Mouse (Mus musculus): ENCODE data around the gene Gpsm1. TPM values are rescaled to one million over a fixed set of nuclear protein-coding genes. Genes with fewer than 3 reads are reported as not detected.
A peak's percentile ranks its signal among the peaks of the same experiment; 100 is the strongest.

Gene Gpsm1
- polyA plus RNA-seq, 1 experiment from 2014 or later = 52.1 TPM

GRCm38 (mm10) chr2:26312812-26313211 is 2.5 kb upstream of the Gpsm1 start:
- Histone ChIP-seq H3K9me3 (replicated peaks) (no peaks in the 10 kb centered on the region), H3K27me3 (no peaks in the 10 kb centered on the region), H3K36me3 (no peaks in the 10 kb centered on the region), H3K4me2 (replicated peaks) (no peak overlapping the region), H3K9ac (no peak overlapping the region), H3K4me3 (replicated peaks) (no peak overlapping the region), H3K4me1 (peaks cover 58% of the 10 kb centered on the region), H3K27ac (replicated peaks) (no peak overlapping the region)
- ATAC-seq (ENCODE audit: insufficient number of reproducible peaks, low FRiP score, low TSS enrichment, low read depth) = no peak
- WGBS = 64% methylated on average over 2 of the region's 2 CpGs

- Histone ChIP-seq H3K4me2 (replicated peaks) (no peak overlapping the region), H3K9ac (no peak overlapping the region), H3K36me3 (no peaks in the 10 kb centered on the region), H3K9me3 (replicated peaks) (no peaks in the 10 kb centered on the region), H3K4me1 (peaks cover 64% of the 10 kb centered on the region), H3K4me3 (replicated peaks) (no peak overlapping the region), H3K27ac (replicated peaks) (peak overlapping the region; percentile 98; the same call in 1 of the 2 replicates), H3K27me3 (no peaks in the 10 kb centered on the region)
- no peak for ATAC-seq (ENCODE audit: insufficient number of reproducible peaks, low FRiP score, low TSS enrichment, low read depth)
- WGBS = 85% methylated on average over 1 of the region's 1 CpGs
Measured at GRCm38 (mm10) chr2:26313394-26313793, 1.9 kb upstream of the Gpsm1 start.

GRCm38 (mm10) chr2:26314281-26315071 is 839 bp upstream of the Gpsm1 start:
- Histone ChIP-seq H3K27ac (replicated peaks) (peak overlapping the region; percentile 98), H3K36me3 (no peaks in the 10 kb centered on the region), H3K4me1 (peaks cover 67% of the 10 kb centered on the region), H3K4me3 (replicated peaks) (peak overlapping the region; percentile 77), H3K9ac (no peak overlapping the region), H3K9me3 (replicated peaks) (no peaks in the 10 kb centered on the region), H3K4me2 (replicated peaks) (peak overlapping the region; percentile 77), H3K27me3 (no peaks in the 10 kb centered on the region)
- peak; percentile 48 for ATAC-seq (ENCODE audit: insufficient number of reproducible peaks, low FRiP score, low TSS enrichment, low read depth)
- WGBS = 23% methylated on average over 13 of the region's 13 CpGs

- Histone ChIP-seq H3K9me3 (replicated peaks) (no peaks in the 10 kb centered on the region), H3K9ac (peak overlapping the region; percentile 94), H3K27me3 (no peaks in the 10 kb centered on the region), H3K4me3 (replicated peaks) (peak overlapping the region; percentile 77), H3K4me2 (replicated peaks) (peak overlapping the region; percentile 77), H3K4me1 (peaks cover 72% of the 10 kb centered on the region), H3K36me3 (no peaks in the 10 kb centered on the region), H3K27ac (replicated peaks) (peak overlapping the region; percentile 98)
- WGBS = under 1% methylated on average over 11 of the region's 11 CpGs
- ATAC-seq (ENCODE audit: insufficient number of reproducible peaks, low FRiP score, low TSS enrichment, low read depth) = peak; percentile 1; the same call in 1 of the 2 replicates
Measured at GRCm38 (mm10) chr2:26315925-26316311, 603 bp downstream of the Gpsm1 start.

- Histone ChIP-seq H3K4me1 (peaks cover 72% of the 10 kb centered on the region), H3K9ac (peak overlapping the region; percentile 94), H3K4me2 (replicated peaks) (peak overlapping the region; percentile 77), H3K27me3 (no peaks in the 10 kb centered on the region), H3K36me3 (no peaks in the 10 kb centered on the region), H3K4me3 (replicated peaks) (peak overlapping the region; percentile 77), H3K27ac (replicated peaks) (peak overlapping the region; percentile 98), H3K9me3 (replicated peaks) (no peaks in the 10 kb centered on the region)
- ATAC-seq (ENCODE audit: insufficient number of reproducible peaks, low FRiP score, low TSS enrichment, low read depth) = no peak
- 30% methylated on average over 9 of the region's 9 CpGs for WGBS
Measured at GRCm38 (mm10) chr2:26316576-26317246, 1.4 kb downstream of the Gpsm1 start.

- peaks cover 69% of the 10 kb centered on the region for H3K4me1 ChIP-seq
Measured at GRCm38 (mm10) chr2:26317371-26317770, 2.1 kb downstream of the Gpsm1 start.

GRCm38 (mm10) chr2:26317991-26318672 is 2.8 kb downstream of the Gpsm1 start:
- H3K4me1 ChIP-seq = peaks cover 69% of the 10 kb centered on the region

More at GRCm38 (mm10) chr2:26317371-26317770, 2.1 kb downstream of the Gpsm1 start:
- Histone ChIP-seq H3K27ac (replicated peaks) (peak overlapping the region; percentile 98), H3K4me2 (replicated peaks) (peak overlapping the region; percentile 77), H3K36me3 (no peaks in the 10 kb centered on the region), H3K27me3 (no peaks in the 10 kb centered on the region), H3K9me3 (replicated peaks) (no peaks in the 10 kb centered on the region), H3K4me3 (replicated peaks) (peak overlapping the region; percentile 77), H3K9ac (0 out of 2 replicates have a peak overlapping the region, but pooled peaks have one; percentile 4)
- no peak for ATAC-seq (ENCODE audit: insufficient number of reproducible peaks, low FRiP score, low TSS enrichment, low read depth)
- WGBS = 61% methylated on average over 3 of the region's 3 CpGs

GRCm38 (mm10) chr2:26319109-26319508 is 3.8 kb downstream of the Gpsm1 start:
- H3K4me2 ChIP-seq (replicated peaks) = no peak overlapping the region
- no peak overlapping the region for H3K9ac ChIP-seq
- peaks cover 64% of the 10 kb centered on the region for H3K4me1 ChIP-seq
- H3K27me3 ChIP-seq = no peaks in the 10 kb centered on the region
- H3K27ac ChIP-seq (replicated peaks) = no peak overlapping the region
- peaks cover 13% of the 10 kb centered on the region for H3K36me3 ChIP-seq
- no peak overlapping the region for H3K4me3 ChIP-seq (replicated peaks)
- ATAC-seq (ENCODE audit: insufficient number of reproducible peaks, low FRiP score, low TSS enrichment, low read depth) = no peak
- WGBS = 88% methylated on average over 9 of the region's 9 CpGs
- H3K9me3 ChIP-seq (replicated peaks) = no peaks in the 10 kb centered on the region

More at GRCm38 (mm10) chr2:26317991-26318672, 2.8 kb downstream of the Gpsm1 start:
- no peaks in the 10 kb centered on the region for H3K27me3 ChIP-seq
- no peak overlapping the region for H3K4me3 ChIP-seq (replicated peaks)
- H3K36me3 ChIP-seq = 0 out of 2 replicates have a peak, but pooled peaks cover 3% of the 10 kb centered on the region
- H3K27ac ChIP-seq (replicated peaks) = no peak overlapping the region
- 0 out of 2 replicates have a peak overlapping the region, but pooled peaks have one; percentile 4 for H3K9ac ChIP-seq
- H3K4me2 ChIP-seq (replicated peaks) = peak overlapping the region; percentile 77; the same call in 1 of the 2 replicates
- ATAC-seq (ENCODE audit: insufficient number of reproducible peaks, low FRiP score, low TSS enrichment, low read depth) = no peak
- 83% methylated on average over 3 of the region's 3 CpGs for WGBS
- no peaks in the 10 kb centered on the region for H3K9me3 ChIP-seq (replicated peaks)

- ATAC-seq (ENCODE audit: insufficient number of reproducible peaks, low FRiP score, low TSS enrichment, low read depth) = no peak
- WGBS = 86% methylated on average over 13 of the region's 13 CpGs
- Histone ChIP-seq H3K4me3 (replicated peaks) (no peak overlapping the region), H3K36me3 (peaks cover 18% of the 10 kb centered on the region), H3K27me3 (no peaks in the 10 kb centered on the region), H3K9ac (no peak overlapping the region), H3K4me2 (replicated peaks) (no peak overlapping the region), H3K27ac (replicated peaks) (no peak overlapping the region), H3K9me3 (replicated peaks) (no peaks in the 10 kb centered on the region), H3K4me1 (peaks cover 58% of the 10 kb centered on the region)
Measured at GRCm38 (mm10) chr2:26319519-26320244, 4.4 kb downstream of the Gpsm1 start.

GRCm38 (mm10) chr2:26320245-26321185 is 5.2 kb downstream of the Gpsm1 start:
- 81% methylated on average over 14 of the region's 14 CpGs for WGBS

More at GRCm38 (mm10) chr2:26320245-26321185, 5.2 kb downstream of the Gpsm1 start:
- no peak for ATAC-seq (ENCODE audit: insufficient number of reproducible peaks, low FRiP score, low TSS enrichment, low read depth)
- Histone ChIP-seq H3K4me2 (replicated peaks) (no peak overlapping the region), H3K36me3 (peaks cover 27% of the 10 kb centered on the region), H3K27me3 (no peaks in the 10 kb centered on the region), H3K4me1 (peaks cover 57% of the 10 kb centered on the region), H3K9me3 (replicated peaks) (no peaks in the 10 kb centered on the region), H3K4me3 (replicated peaks) (no peak overlapping the region), H3K9ac (no peak overlapping the region), H3K27ac (replicated peaks) (no peak overlapping the region)
